Mouse (Mus musculus) forebrain, embryonic 13.5 days (tissue): Measurements from ENCODE around the gene Mapk8ip1. TPM values are rescaled to one million over a fixed set of nuclear protein-coding genes. Genes with fewer than 3 reads are reported as not detected.
A peak's percentile ranks its signal among the peaks of the same experiment; 100 is the strongest.

Experiments
- ATAC-seq: fragments of 200-750 bp; cut with Nextera tagmentation; 2 replicates; pipeline ENCODE4 v1.8.0; 2017
- H3K27ac ChIP-seq: fragments of 300-500 bp; sonication (generic); 2 replicates; pipeline ENCODE4 v1.5.1; 2015; ENCODE audit warnings: inconsistent platforms, mild to moderate bottlenecking, moderate library complexity
- H3K27me3 ChIP-seq: fragments of 300-500 bp; sonication (generic); 2 replicates; pipeline ENCODE4 v1.6.1; 2015; ENCODE audit warnings: mild to moderate bottlenecking, inconsistent platforms
- H3K36me3 ChIP-seq: fragments of 300-500 bp; sonication (generic); 2 replicates; pipeline ENCODE4 v1.6.1; 2015; ENCODE audit warnings: mild to moderate bottlenecking, inconsistent platforms; ENCODE audit not compliant: poor library complexity, severe bottlenecking
- H3K4me1 ChIP-seq: fragments of 300-500 bp; sonication (generic); 2 replicates; pipeline ENCODE4 v1.6.1; 2015; ENCODE audit warnings: inconsistent platforms
- H3K4me2 ChIP-seq: fragments of 300-500 bp; sonication (generic); 2 replicates; pipeline ENCODE4 v1.6.1; 2015; ENCODE audit warnings: inconsistent platforms, mild to moderate bottlenecking, moderate library complexity
- H3K4me3 ChIP-seq: fragments of 300-500 bp; sonication (generic); 2 replicates; pipeline ENCODE4 v1.5.1; 2015; ENCODE audit warnings: mild to moderate bottlenecking, inconsistent platforms
- H3K9ac ChIP-seq: fragments of 300-500 bp; sonication (generic); 2 replicates; pipeline ENCODE4 v1.6.1; 2015; ENCODE audit warnings: mild to moderate bottlenecking, inconsistent platforms
- H3K9me3 ChIP-seq: fragments of 300-500 bp; sonication (generic); replicated peaks from 2 replicates; pipeline ENCODE4 v1.6.1; 2016; ENCODE audit warnings: inconsistent platforms
- WGBS: fragments of 180-500 bp; shearing (Covaris S2); methylation state at CpG from one replicate; pipeline ENCODE4 v1.1.7; 2015; 5-methylcytosine and 5-hydroxymethylcytosine counted together
- polyA plus RNA-seq: library from polyadenylated mRNA; unstranded; fragments of >200 nt; fragmentation: Nextera tagmentation; extraction: Ambion mirVana; gene quantifications from 2 replicates; pipeline ENCODE4 v1.2.1, GENCODE M21; 2015

The Mapk8ip1 gene
- polyA plus RNA-seq, 1 experiment from 2014 or later, result 66.9 TPM

DNA sequence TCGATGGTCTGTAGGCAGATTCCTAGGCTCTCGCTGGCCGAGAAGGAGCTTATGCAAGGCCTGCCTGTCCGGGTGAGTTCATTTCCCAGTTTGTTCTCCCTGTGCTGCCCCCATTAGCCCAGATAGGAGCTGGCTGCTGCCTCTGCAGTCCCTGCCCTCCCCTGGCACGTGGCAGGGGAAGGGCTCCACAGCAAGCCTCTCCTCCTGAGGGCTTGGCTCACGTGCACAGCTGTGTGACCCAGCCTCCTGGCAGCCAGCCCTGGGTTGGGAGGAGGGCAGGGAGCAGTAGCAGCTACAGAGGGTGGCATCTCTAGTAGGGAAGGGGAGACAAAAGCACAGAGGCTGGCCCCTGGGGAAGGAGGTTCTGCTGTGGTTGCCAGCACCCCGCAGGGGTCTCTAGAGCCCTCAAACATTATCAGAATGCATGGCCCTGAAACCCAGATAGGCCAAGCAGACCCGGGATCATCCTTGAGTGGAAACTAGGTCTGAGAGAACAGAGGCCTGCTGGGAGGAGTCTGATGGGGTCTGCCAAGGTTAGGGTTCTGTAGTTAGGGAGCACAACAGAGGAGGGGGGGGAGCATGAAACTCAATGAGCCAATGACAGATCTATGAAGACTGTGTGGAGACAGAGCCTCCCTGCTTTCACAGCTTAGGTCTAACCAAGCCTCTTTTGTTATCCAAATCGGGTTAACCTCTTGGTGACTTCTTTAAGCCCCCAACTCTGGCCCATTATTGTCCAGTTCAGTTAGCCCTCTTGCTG, 22.8 kb upstream of the Mapk8ip1 start:
- H3K36me3 ChIP-seq, result peaks cover 53% of the 10 kb centered on the region
- H3K9ac ChIP-seq, result no peak overlapping the region
- peak overlapping the region; percentile 73 for H3K27ac ChIP-seq
- ATAC-seq, result peak; percentile 71
- 0 out of 2 replicates have a peak overlapping the region, but pooled peaks have one; percentile 4 for H3K4me2 ChIP-seq
- H3K27me3 ChIP-seq, result no peaks in the 10 kb centered on the region
- H3K9me3 ChIP-seq, result no peaks in the 10 kb centered on the region
- no peak overlapping the region for H3K4me3 ChIP-seq
- 64% methylated on average over 9 of the region's 9 CpGs for WGBS
- H3K4me1 ChIP-seq, result peaks cover 49% of the 10 kb centered on the region

DNA sequence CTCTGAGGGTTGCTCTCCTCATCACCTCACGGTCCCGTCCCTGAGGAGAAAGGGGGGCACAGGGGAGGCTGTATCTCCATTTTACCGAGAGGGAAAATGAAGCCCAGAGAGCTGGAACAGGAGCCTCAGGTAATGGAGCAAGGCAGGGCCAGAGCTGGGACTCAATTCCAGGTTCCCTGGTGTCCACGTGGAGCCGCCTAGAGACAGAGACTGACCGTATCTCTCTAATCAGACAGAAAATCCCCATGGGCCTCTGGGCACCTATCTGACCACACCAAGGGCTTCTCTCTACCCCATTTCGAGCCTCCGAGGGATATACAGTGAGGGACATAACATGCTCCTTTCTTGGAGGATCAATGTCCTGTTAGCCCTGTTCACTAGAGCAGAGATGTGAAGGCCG, 22.1 kb upstream of the Mapk8ip1 start:
- Histone ChIP-seq H3K4me3 (no peak overlapping the region), H3K27me3 (no peaks in the 10 kb centered on the region), H3K9me3 (no peaks in the 10 kb centered on the region), H3K27ac (peak overlapping the region; percentile 73; the same call in 1 of the 2 replicates), H3K36me3 (peaks cover 60% of the 10 kb centered on the region), H3K9ac (0 out of 2 replicates have a peak overlapping the region, but pooled peaks have one; percentile 8), H3K4me1 (peaks cover 42% of the 10 kb centered on the region), H3K4me2 (no peak overlapping the region)
- 94% methylated on average over 9 of the region's 9 CpGs for WGBS
- no peak for ATAC-seq

- H3K27ac ChIP-seq, result no peak overlapping the region; the same call in 1 of the 2 replicates
- no peak overlapping the region for H3K9ac ChIP-seq
- no peak overlapping the region for H3K4me2 ChIP-seq
- H3K9me3 ChIP-seq, result no peaks in the 10 kb centered on the region
- H3K4me3 ChIP-seq, result no peak overlapping the region
- 79% methylated on average over 10 of the region's 10 CpGs for WGBS
- peaks cover 36% of the 10 kb centered on the region for H3K4me1 ChIP-seq
- no peaks in the 10 kb centered on the region for H3K27me3 ChIP-seq
- ATAC-seq, result no peak
- peaks cover 66% of the 10 kb centered on the region for H3K36me3 ChIP-seq
Observed at GRCm38 (mm10) chr2:92422388-92423135, 21.5 kb upstream of the Mapk8ip1 start.

- 95% methylated on average over 7 of the region's 7 CpGs for WGBS
- H3K36me3 ChIP-seq, result peaks cover 73% of the 10 kb centered on the region
Observed at GRCm38 (mm10) chr2:92421723-92422387, 20.8 kb upstream of the Mapk8ip1 start.

DNA sequence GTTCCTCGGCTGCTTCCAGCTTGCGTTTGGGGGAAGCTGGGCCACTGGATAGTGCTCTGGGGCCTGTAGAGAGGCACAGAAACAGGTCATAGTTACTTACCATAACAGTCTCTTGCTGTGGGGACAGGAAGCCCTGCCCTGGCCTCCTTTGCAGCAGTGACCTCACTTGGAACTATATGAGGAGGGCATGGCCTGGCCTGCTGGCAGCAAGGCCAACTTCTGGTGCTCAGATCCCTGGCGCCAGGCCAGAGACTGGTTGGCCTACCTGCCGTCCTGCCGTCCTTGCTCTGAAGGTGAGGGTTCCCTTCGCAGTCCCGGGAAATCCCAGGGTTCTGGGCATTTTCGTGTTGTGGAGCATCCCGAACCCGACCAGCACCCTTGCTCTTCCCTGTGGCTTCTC, 10.6 kb upstream of the Mapk8ip1 start:
- no peak overlapping the region for H3K4me3 ChIP-seq
- 95% methylated on average over 10 of the region's 10 CpGs for WGBS
- H3K36me3 ChIP-seq, result peaks cover 99% of the 10 kb centered on the region
- no peak overlapping the region for H3K9ac ChIP-seq
- no peaks in the 10 kb centered on the region for H3K9me3 ChIP-seq
- H3K4me2 ChIP-seq, result no peak overlapping the region
- H3K27ac ChIP-seq, result no peak overlapping the region
- H3K4me1 ChIP-seq, result no peaks in the 10 kb centered on the region
- H3K27me3 ChIP-seq, result no peaks in the 10 kb centered on the region
- ATAC-seq, result no peak

More at GRCm38 (mm10) chr2:92421723-92422387, 20.8 kb upstream of the Mapk8ip1 start:
- H3K9ac ChIP-seq, result no peak overlapping the region
- H3K4me2 ChIP-seq, result no peak overlapping the region
- H3K4me3 ChIP-seq, result no peak overlapping the region
- no peaks in the 10 kb centered on the region for H3K9me3 ChIP-seq
- no peaks in the 10 kb centered on the region for H3K27me3 ChIP-seq
- ATAC-seq, result no peak
- peaks cover 35% of the 10 kb centered on the region for H3K4me1 ChIP-seq
- no peak overlapping the region; the same call in 1 of the 2 replicates for H3K27ac ChIP-seq

DNA sequence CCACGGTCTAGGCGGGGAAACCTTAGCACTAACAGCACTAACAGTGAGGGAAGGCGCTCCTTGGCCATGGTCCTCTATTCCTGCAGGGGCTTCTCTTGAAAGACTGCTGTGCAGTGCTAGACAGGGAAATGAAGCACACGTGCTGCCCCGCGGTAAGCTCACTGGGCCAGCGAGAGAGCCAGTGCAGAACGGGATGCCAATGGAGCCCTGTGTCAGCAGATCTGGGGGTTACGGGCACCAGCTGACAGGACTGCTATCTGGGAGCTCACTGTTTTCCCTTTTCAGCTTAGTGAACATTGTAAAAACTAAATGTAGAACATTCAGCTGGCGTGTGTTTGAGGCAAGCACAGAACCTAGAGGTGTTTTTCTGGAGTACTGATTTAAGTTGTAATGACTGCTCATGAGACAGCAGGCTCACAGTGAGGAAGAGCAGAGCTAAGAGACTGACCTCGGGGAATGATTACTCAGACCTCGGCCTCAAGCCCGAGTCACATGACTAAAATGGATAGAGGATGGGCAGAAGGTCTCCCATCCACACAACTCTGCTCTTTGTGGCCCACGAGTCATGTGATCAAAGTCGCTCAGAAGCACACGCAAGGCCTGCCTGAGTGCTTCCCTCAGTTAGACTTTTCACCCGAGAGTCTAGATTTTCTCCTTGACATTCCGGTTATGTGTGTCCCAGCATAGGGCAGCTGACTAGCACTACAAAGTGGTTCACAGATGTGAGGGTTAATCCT, 7.4 kb upstream of the Mapk8ip1 start:
- Histone ChIP-seq H3K4me2 (no peak overlapping the region), H3K9ac (no peak overlapping the region), H3K4me3 (no peak overlapping the region), H3K27ac (no peak overlapping the region), H3K9me3 (no peaks in the 10 kb centered on the region), H3K36me3 (peaks cover 98% of the 10 kb centered on the region), H3K27me3 (no peaks in the 10 kb centered on the region), H3K4me1 (no peaks in the 10 kb centered on the region)
- 93% methylated on average over 18 of the region's 18 CpGs for WGBS
- no peak for ATAC-seq

DNA sequence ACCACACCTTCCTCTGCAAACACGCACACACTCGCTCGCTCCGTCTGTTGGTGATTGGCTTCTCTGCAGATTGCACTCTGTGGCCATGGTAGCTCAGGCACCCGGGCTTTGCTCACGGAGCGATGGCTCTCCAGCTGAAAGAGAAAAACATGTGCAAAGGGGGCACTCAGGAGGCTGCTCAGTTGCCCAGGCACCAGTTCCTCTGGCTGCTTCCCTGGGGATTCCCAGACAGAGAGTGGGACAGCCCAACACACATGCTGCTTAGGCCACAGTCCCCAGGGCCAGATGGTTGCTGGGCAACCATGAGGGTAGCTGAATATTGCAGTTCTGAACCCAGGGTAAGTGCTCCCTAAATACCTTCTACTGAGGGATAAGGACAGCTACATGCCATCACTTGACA, 4.6 kb upstream of the Mapk8ip1 start:
- no peak overlapping the region for H3K9ac ChIP-seq
- no peaks in the 10 kb centered on the region for H3K27me3 ChIP-seq
- no peak overlapping the region for H3K4me2 ChIP-seq
- H3K9me3 ChIP-seq, result no peaks in the 10 kb centered on the region
- H3K4me1 ChIP-seq, result peaks cover 6% of the 10 kb centered on the region
- WGBS, result 91% methylated on average over 7 of the region's 7 CpGs
- H3K27ac ChIP-seq, result no peak overlapping the region
- no peak for ATAC-seq
- peaks cover 74% of the 10 kb centered on the region for H3K36me3 ChIP-seq
- H3K4me3 ChIP-seq, result no peak overlapping the region

DNA sequence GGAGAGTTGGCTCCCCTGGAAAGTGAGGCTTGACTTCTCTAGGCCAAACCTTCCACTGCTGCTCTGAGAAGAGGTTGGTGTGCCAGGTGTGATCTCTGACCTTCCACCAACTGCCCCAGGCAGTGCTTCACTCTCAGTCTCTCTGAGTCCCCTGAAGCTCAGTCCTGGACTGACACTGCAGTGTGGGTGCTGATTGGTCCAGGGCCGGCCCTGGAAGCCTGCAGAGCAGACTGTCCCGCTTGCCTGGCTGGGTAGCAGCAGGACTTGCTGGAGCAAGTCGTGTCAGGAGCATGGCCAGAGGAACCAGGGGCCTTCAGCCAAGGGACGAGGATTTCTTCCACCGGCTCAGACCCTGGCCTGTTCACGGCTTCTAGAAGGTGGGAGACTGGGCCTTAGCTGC, 3.7 kb upstream of the Mapk8ip1 start:
- H3K27ac ChIP-seq, result no peak overlapping the region
- ATAC-seq, result no peak

GRCm38 (mm10) chr2:92403776-92404319, 2.8 kb upstream of the Mapk8ip1 start:
- H3K9ac ChIP-seq, result no peak overlapping the region
- no peaks in the 10 kb centered on the region for H3K27me3 ChIP-seq
- no peak overlapping the region for H3K4me2 ChIP-seq
- 94% methylated on average over 5 of the region's 5 CpGs for WGBS
- no peak overlapping the region for H3K4me3 ChIP-seq
- H3K9me3 ChIP-seq, result no peaks in the 10 kb centered on the region
- peaks cover 56% of the 10 kb centered on the region for H3K36me3 ChIP-seq
- H3K27ac ChIP-seq, result no peak overlapping the region
- ATAC-seq, result no peak
- peaks cover 22% of the 10 kb centered on the region for H3K4me1 ChIP-seq

More for the DNA sequence above, 3.7 kb upstream of the Mapk8ip1 start:
- no peaks in the 10 kb centered on the region for H3K9me3 ChIP-seq
- no peak overlapping the region for H3K4me2 ChIP-seq
- WGBS, result 92% methylated on average over 6 of the region's 6 CpGs
- H3K36me3 ChIP-seq, result peaks cover 65% of the 10 kb centered on the region
- H3K27me3 ChIP-seq, result no peaks in the 10 kb centered on the region
- no peak overlapping the region for H3K4me3 ChIP-seq
- H3K4me1 ChIP-seq, result peaks cover 14% of the 10 kb centered on the region
- no peak overlapping the region for H3K9ac ChIP-seq

DNA sequence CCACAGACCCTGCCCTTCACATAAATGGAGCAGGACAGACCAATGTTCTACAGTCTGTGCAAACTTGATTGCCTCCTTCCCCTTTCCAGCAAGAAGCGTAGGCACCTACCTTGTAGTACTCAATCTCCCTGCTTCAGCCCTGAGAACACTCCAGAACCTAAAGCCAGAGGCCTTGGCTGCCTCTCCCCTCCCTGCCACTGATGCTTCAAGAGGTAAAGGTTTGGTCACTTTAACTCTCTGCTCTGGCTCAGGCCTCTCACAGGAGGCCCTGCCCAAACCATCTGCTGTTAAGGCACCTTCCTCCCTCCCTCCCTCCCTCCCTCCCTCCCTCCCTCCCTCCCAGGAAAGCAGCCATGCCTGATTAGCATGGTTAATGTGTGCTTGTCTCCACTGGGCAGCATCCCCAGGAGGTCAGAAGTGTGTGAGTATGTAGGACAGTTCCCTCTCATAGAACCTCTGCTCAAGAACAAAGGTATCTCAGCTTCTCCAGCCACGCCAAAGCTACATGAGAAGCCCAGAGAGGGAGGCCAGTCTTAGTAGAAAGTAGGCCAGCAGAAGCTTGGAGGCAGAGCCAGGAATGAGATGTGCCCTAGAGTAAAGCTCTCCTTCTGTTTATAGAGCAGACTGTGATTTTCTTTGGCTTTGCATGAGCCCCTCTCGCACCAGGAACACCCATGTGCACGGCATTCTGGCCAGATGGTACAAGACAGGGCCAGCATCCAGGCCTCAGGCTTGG, 1.7 kb upstream of the Mapk8ip1 start:
- Histone ChIP-seq H3K4me2 (no peak overlapping the region), H3K36me3 (peaks cover 45% of the 10 kb centered on the region), H3K27me3 (no peaks in the 10 kb centered on the region), H3K4me3 (no peak overlapping the region), H3K9ac (no peak overlapping the region), H3K9me3 (no peaks in the 10 kb centered on the region), H3K4me1 (peaks cover 30% of the 10 kb centered on the region), H3K27ac (no peak overlapping the region)
- ATAC-seq, result no peak
- WGBS, result 81% methylated on average over 4 of the region's 4 CpGs

- ATAC-seq, result peak; percentile 0; the same call in 1 of the 2 replicates
- Histone ChIP-seq H3K4me3 (peak overlapping the region; percentile 70), H3K9ac (peak overlapping the region; percentile 94), H3K4me1 (peaks cover 40% of the 10 kb centered on the region), H3K9me3 (no peaks in the 10 kb centered on the region), H3K36me3 (peaks cover 26% of the 10 kb centered on the region), H3K27me3 (no peaks in the 10 kb centered on the region), H3K27ac (peak overlapping the region; percentile 20), H3K4me2 (peak overlapping the region; percentile 90)
- under 1% methylated on average over 22 of the region's 22 CpGs for WGBS
Observed at GRCm38 (mm10) chr2:92400682-92401081, 381 bp downstream of the Mapk8ip1 start.
